Mouse (Mus musculus): ENCODE measurements around the gene Pusl1.
A peak's percentile ranks its signal among the peaks of the same experiment; 100 is the strongest.

- TF ChIP-seq CTCF (IDR thresholded peaks at IDR 0.05; ENCODE audit: extremely low read depth, insufficient read length, insufficient replicate concordance, low read depth, low read length), result peak; percentile 46; the same call in 1 of the 2 replicates
- TF ChIP-seq POLR2A (IDR thresholded peaks at IDR 0.05; ENCODE audit: low read depth, low read length), result no peak; the same call in 1 of the 2 replicates
Observed at GRCm38 (mm10) chr4:155841003-155841454, 50.6 kb downstream of the Pusl1 start.

Data from small intestine, adult 2 months (tissue).